Mouse (Mus musculus) left cerebral cortex, postnatal 14 days (tissue): Measurements from ENCODE around the gene Olfr724. TPM values are rescaled to one million over a fixed set of nuclear protein-coding genes. Genes with fewer than 3 reads are reported as not detected.
"Not testable (repeated sequence)": the region's sequence is repeated elsewhere in the genome, so short reads cannot be mapped to it uniquely, and the experiment has no call there.

Experiments
- DNase-seq, 2 experiments: peaks; one replicate each; pipeline ENCODE4 v3.0.0; 2021 to 2022; ENCODE audit warnings: low spot score in 2 of 2, mixed read lengths in 1 of 2
- intact Hi-C: fragments of 180-260 bp; cut with DNase I; formaldehyde crosslinking; loops from one replicate; pipeline ENCODE4 v1.15.1; 2025
- long read RNA-seq, 2 experiments: library from polyadenylated mRNA; stranded (forward); transcript quantifications; one replicate each; pipeline ENCODE4 v2.0.0; 2021
- total RNA-seq, 2 experiments: library from RNA; stranded (reverse); gene quantifications; 2 replicates each; pipeline ENCODE4 v1.2.3; 2021

Gene Olfr724
- total RNA-seq: not detected
- long read RNA-seq, experiment 1: 0 reads
- long read RNA-seq, experiment 2: 0 reads

DNA sequence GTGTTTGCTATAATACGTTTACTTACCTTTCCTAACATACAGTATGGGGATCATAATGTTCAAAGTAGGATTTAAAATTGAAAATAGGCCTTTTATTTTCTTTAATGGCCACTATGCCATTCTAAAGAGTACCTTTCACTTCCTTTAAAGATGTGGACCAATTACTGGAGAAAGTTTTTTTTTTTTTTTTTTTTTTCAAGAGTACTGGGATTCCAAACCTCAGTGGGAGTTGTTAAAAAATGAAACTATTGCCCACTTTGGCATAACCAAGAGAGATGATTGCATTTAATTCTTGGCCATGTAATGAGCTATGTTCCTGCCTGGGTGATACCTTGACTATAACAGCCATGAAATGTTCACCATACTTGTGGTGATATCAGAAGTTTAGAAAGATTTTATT lies at the start of gene Olfr724:
TSS of gene Olfr724 (minus strand) at position 101 of the 400 bp plus-strand sequence.
- DNase-seq, intact Hi-C loops: not testable (repeated sequence)

DNA sequence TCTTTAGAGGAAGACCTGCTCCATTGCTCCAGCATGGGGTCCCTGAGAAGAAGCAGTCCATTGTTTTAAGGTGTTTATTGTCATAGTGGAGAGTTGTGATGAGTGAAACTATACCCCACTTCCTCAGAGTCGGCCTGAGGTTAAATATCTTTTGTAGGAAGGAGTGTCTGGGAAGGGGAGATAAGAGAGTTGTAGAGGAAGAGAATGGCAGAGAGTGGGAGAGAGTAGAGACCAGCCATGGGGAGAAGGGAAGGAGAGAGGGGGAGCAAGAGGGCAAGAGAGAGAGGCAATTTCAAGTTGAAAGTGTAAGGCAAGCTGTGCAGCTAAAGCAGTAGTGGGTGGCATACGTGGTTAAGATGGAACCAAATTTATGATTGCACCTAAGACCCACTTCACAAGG lies 7.2 kb downstream of the Olfr724 start:
- DNase-seq: no peak
- intact Hi-C loops: no loop called here

DNA sequence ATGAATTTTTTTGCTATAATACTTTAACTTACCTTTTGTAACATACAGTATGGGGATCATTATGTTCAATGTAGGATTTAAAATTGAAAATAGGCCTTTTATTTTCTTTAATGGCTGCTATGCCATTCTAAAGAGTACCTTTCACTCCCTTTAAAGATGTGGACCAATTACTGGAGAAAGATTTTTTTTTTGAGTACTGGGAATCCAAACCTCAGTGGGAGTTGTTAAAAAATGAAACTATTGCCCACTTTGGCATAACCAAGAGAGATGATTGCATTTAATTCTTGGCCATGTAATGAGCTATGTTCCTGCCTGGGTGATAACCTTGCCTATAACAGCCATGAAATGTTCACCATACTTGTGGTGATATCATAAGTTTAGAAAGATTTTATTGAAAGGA lies 31.4 kb downstream of the Olfr724 start, which contains the start of gene Olfr723:
TSS of gene Olfr723 (minus strand) at position 101 of the 400 bp plus-strand sequence.
- DNase-seq: not testable (repeated sequence)
- intact Hi-C loops: loop anchor here (2.0 kb wide), 1 partner anchor 33 kb away; no protein-coding TSS in a partner anchor

Other genes starting within 250 kb of the Olfr724 start
- gene Armh4, start 179.9 kb downstream of the Olfr724 start, total RNA-seq: 10 to 100 TPM; 24.2 to 25.0 TPM
- gene Olfr722, start 61.3 kb downstream of the Olfr724 start, total RNA-seq: not detected
- gene Olfr723, start 31.5 kb downstream of the Olfr724 start, total RNA-seq: not detected
- not detected for gene Olfr725, start 77.1 kb upstream of the Olfr724 start, total RNA-seq
- gene Olfr726, start 127.7 kb upstream of the Olfr724 start, total RNA-seq: not detected
- gene Olfr727, start 159.9 kb upstream of the Olfr724 start, total RNA-seq: not detected
- not detected for gene Olfr728, start 179.4 kb upstream of the Olfr724 start, total RNA-seq
- gene Olfr729, start 189.6 kb upstream of the Olfr724 start, total RNA-seq: not detected
- gene Olfr730, start 224.9 kb upstream of the Olfr724 start, total RNA-seq: not detected